Mouse (Mus musculus) spleen, adult 2 months (tissue): Measurements from ENCODE around the gene Rbms3.

ENCODE experiments used
- CTCF ChIP-seq: fragments of 200-500 bp; IDR thresholded peaks from 2 replicates; pipeline ENCODE4 v1.5.1; 2011; ENCODE audit warnings: mild to moderate bottlenecking, inconsistent platforms; ENCODE audit not compliant: insufficient read depth, insufficient read length, insufficient replicate concordance; ENCODE audit errors: extremely low read depth
- POLR2A ChIP-seq: fragments of 200-500 bp; IDR thresholded peaks from 2 replicates; pipeline ENCODE4 v1.6.1; 2011; ENCODE audit warnings: low read depth, low read length, inconsistent platforms

DNA sequence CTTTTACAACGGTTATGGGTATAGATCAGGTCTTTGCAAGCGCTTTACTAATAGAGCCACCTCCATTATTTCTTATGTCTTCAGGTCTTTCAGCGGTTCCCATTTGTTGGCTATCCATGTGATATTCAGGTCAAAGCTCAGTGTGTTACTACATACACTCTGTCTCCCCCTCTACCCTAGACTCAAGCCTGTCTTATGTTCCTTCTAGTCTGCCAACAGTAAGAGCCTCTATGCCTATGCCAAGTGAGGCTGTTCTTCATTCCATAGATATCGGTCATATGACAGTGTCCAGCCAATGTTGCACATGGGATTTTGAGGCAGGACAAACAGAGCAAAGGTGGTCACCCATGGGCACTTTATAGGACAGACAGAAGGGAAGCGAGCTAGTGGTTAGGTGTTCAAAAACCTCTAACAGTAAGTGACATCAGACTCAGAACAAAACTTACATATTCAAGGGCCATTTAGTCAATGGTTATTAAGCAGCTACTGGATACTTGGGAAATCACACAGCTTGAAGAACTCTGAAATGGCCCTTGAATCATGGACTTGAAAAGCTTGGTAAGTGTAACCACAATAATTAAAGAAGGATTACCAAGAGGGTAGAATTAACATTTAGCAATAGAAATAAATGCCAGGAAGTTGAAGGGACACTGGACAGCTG lies 395.5 kb downstream of the Rbms3 start:
- TF ChIP-seq CTCF (no peak), POLR2A (no peak)
